Mouse (Mus musculus) layer of hippocampus, postnatal 25 days (tissue): ENCODE results near the gene Hoxc5. TPM values are rescaled to one million over a fixed set of nuclear protein-coding genes. Genes with fewer than 3 reads are reported as not detected.
A peak's percentile ranks its signal among the peaks of the same experiment; 100 is the strongest.

Experiments used
- DNase-seq, 2 experiments: peaks; one replicate each; pipeline ENCODE4 v3.0.0; 2022; ENCODE audit warnings: mixed read lengths in 2 of 2, low spot score in 1 of 2; ENCODE audit errors: extremely low spot score in 1 of 2
- total RNA-seq, 2 experiments: library from RNA; stranded (reverse); gene quantifications; 2 replicates each; pipeline ENCODE4 v1.2.3; 2021

Gene Hoxc5
- total RNA-seq, 2 experiments from 2014 or later: not detected

GRCm38 (mm10) chr15:102984521-102984920 is 17.3 kb downstream of the Hoxc5 start:
- DNase-seq: no peak

- no peak for DNase-seq
Observed at GRCm38 (mm10) chr15:102984925-102985324, 17.7 kb downstream of the Hoxc5 start.

DNA sequence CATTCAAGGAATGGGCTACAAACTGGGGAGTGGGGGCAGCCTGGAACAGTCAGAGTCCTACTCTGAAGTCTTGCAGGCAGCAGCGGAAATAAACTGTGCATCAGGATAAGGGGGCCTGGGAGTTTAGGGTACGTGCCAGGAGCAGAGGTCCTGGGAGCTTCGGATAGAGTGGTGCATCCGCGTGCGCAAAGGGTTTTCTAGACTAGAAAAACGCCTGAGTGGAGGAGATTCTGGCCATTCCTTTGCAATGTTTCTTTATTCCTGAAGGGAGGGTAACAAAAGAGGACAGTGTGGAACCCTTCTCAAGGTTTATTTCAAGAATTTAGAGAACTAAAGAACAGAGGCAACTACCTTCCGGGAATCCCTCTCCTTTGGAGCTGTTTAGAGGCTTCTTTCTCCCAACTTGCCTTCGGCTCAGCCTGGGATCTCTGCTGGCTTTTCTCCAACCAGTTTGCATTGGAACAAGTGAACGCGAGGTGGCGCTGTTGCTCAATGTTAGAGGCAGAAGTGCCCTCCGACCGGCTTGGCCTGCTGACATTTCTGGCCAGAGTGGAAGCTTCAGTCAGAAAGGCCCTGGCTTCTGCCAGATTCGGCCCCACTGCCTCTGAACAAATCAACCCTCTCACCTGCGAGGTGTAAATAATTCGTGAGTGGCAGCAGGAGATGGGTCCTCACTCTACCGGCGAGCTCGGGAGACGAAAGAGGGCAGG is 20.0 kb downstream of the Hoxc5 start:
- DNase-seq: peak; percentile 79 to 94

- no peak for DNase-seq
Observed at GRCm38 (mm10) chr15:102988078-102988477, 20.8 kb downstream of the Hoxc5 start.

DNA sequence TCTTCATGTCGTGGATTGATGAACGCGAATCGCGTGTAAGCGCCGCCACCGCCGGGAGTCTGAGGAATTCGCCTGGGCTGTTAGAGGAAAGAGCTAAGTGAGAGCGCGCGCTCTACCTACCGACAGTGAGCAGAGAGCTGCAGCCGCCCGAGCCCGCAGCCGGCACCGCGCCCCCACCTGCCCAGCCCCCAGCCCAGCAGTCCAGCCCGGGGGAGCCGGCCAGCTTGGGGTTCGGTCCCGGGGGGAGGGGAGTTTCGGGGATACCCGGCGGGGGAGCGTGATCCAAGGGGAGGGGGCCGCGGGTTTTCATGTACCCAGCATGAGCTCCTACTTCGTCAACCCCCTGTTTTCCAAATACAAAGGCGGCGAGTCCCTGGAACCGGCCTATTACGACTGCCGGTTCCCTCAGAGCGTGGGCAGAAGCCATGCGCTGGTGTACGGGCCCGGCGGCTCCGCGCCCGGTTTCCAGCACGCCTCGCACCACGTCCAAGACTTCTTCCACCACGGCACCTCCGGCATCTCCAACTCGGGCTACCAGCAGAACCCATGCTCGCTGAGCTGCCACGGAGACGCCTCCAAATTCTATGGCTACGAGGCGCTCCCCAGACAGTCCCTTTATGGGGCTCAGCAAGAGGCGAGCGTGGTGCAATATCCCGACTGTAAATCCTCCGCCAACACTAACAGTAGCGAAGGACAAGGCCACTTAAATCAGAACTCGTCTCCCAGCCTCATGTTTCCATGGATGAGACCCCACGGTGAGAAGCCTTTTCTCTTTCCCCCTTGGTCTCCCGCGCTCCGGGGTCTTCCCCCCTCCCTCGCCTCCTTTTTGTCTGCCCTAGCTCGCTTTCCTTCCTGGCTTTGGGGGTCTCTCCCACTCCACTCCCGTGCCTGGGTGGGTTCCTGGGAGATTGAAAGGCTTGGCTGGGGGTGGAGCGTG is 23.5 kb downstream of the Hoxc5 start, which contains the start of gene Hoxc8:
Gene Hoxc8 (plus strand): TSS at position 147 of the 937 bp plus-strand sequence.
- DNase-seq: no peak

GRCm38 (mm10) chr15:102991782-102992181 is 24.5 kb downstream of the Hoxc5 start:
- no peak for DNase-seq

DNA sequence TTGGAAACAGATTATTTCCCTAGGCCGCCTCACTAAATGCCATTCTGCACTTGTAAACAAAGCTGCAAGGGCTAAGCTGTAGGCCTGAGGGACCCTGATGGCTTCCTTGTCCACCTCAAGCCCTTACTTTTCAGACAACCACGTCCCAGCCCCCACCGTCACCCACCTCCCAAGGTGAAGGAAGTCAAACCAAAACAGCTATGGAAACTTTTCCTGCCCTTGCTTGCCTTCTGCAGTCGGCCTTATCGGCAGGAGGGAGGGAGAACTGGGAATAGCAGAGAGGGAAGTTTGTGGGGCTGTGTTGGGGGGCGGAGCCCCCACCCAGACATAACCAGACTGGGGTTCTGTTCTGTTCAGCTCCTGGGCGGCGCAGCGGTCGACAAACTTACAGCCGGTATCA is 25.0 kb downstream of the Hoxc5 start:
- no peak for DNase-seq

DNA sequence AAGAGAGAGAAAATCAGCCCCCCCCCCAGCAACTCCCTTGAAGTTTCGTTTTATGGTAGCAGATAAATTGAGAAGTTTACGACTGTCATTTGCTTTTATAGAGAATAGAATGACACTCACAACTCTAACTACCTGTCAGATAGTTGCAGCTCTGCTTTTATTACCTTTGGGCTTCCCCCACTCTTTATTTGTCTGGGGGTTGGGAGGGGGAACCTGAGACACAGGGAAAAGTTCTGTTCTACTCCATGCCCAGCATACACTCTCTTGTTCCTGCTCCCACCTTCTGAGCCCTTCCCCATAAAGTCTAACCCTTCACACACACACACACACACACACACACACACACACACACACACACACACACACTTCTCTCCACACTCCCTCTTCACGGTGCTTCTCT is 25.6 kb downstream of the Hoxc5 start:
- no peak for DNase-seq

GRCm38 (mm10) chr15:102996548-102996947 is 29.3 kb downstream of the Hoxc5 start:
- DNase-seq: no peak

- no peak for DNase-seq
Observed at GRCm38 (mm10) chr15:102997431-102997830, 30.2 kb downstream of the Hoxc5 start.

DNA sequence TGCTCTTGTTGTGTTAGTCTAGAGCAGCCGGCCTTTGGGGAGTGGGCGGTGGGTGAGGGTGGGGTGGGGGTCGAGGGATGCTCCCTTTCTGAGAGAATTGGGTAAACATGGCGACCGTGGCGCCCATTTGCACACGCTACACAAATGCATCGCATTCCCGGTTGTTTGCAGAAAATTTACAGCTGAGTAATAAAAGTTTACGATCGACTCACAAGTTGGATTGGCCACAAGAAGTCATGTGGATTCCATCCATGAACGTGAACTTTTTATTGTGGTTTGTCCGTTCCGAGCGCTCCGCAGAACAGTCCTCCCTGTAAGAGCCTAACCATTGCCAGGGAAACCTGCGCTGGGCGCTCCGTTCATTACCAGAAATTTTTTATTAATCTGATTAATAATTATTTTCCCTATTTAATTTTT is 30.7 kb downstream of the Hoxc5 start, which contains the start of gene Hoxc6:
Gene Hoxc6 (plus strand): TSS at position 319 of the 417 bp plus-strand sequence.
- DNase-seq: no peak

DNA sequence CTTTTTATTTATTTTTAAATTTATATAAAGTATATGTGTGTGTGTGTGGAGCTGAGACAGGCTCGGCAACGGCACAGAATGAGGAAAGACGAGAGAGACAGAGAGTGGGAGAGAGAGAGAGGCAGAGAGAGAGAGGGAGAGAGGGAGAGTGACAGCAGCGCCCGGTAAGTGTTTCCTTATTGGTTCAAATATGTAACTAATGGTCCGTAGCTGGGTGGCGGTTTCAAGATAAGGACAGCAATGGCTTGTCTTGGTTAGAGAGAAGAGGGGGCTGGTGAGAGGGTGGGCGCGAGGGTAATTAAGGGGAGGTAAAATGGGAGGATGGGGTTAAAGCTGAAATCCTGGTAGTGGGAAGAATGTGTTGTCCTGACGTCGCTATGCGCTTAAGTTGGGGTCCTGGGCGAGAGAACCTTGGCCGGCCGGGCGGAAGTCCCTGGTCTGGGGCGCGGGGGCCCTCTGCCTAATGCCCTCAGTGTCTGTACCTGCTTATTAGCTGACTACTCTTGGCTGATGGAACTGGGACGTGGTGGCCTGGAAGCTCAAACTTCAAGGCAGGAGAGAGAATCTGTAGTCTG is 31.5 kb downstream of the Hoxc5 start:
- DNase-seq: no peak

GRCm38 (mm10) chr15:102999183-102999831 is 32.1 kb downstream of the Hoxc5 start:
- DNase-seq: no peak

DNA sequence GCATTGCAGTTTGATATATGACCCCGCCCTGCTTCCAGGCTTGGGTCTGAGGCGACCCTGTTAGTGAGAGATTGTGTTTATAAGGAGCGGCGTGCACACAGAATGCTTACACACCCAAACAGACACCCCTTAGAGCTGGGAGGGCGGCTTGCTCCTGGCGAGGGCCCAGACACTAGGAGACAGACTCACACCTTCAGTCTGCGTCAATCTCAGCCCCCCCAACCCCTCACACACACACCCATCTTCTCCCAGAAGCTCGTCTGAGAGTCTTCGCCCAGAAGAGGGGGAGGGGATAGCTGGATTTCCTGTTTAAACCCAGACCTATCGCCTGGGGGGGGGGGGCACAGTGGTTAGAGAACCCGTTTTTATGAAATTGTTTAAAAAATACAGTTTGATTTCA is 32.7 kb downstream of the Hoxc5 start:
- DNase-seq: no peak

DNA sequence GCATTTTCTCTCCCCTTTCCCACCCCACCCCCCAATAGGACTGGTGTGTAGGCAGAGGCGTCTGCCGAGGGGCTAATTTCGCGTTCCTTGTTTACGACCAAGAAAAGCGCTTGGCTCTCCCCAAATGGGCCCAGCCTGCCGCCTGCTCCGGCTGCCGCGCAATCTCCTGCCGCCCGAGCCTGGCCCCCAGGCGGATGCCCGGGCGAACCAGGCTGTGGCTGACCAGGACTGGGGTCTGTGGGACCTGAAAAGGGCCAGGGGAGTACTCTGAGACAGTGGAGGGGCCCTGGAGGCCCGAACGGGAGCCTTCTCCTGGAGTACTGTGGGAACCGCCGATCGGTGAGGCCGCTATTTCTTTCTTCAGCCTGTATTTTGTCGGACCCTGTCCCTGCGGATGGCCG is 33.3 kb downstream of the Hoxc5 start:
- no peak for DNase-seq

- no peak for DNase-seq
Observed at GRCm38 (mm10) chr15:103001370-103001769, 34.1 kb downstream of the Hoxc5 start.

DNA sequence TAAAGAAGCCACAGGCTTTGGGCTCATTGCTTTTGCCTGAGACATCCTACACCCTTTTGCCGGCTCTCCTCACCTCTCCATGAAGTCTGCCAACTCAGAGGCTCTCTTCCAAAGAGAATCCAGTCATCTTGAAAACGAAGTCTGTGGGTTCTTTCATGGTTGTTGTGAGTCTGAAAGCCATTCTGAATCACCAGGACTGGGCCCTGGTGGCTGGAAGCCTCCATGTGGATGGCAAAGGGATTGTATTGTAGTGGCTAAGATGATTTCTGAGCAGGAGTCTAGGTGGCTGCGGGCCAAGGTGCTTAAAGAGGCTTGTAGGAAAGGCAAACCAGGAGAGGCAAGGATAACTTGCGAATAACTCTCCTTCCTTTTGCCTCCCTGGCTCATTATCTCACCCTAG is 34.9 kb downstream of the Hoxc5 start:
- no peak for DNase-seq

- no peak for DNase-seq
Observed at GRCm38 (mm10) chr15:103002821-103003448, 35.7 kb downstream of the Hoxc5 start.

GRCm38 (mm10) chr15:103005308-103005707 is 38.1 kb downstream of the Hoxc5 start:
- DNase-seq: no peak

DNA sequence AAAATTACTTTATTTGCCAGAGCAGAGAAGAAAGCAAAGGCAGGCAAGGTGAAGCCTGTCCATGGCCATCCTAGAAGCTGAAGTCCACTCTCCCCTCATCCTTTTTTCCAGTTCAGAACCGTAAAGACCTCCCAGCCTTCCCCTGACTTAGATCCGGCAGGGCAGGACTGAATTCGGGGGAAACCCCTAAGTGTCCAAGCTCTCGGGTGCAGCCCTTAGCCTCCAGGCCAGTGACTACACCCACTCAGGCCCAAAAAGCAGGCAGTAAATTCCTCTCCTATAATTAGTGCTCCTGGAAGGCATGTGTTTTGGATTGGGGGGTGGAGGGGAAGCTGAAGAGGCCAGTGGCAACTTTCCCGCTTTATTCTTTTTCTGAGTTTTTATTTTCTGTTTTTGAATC is 38.6 kb downstream of the Hoxc5 start:
- DNase-seq: no peak
